17 mouse cellular contexts compared by ENCODE assay signal in the genomic region with DNA sequence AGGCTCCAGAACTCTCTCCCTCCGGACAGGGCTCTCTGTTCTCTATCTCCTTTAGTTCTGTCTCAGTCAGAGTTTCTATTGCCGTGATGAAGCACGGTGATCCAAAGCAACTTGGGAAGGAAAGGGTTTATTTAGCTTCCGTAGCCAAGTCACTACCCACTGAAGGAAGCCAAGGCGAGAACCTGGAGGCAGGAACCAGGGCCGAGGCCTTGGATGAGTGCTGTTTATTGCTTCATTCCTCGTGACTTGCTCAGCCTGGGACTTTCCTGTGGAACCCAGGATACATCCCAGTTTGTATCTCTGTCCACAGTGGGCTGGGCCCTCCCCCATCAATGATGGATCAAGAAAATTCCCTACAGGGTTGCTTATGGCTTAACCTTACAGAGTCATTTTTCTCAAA. TPM values are rescaled to one million over a fixed set of nuclear protein-coding genes. Genes with fewer than 3 reads are reported as not detected.
"Had no signal": no experiment of that assay in that cellular context is flagged by ENCODE, and none has a peak within 500 bp of the region (broad histone marks: within the 10 kb centered on the region; RNA-seq: fewer than 3 reads in every experiment).

No protein-coding gene starts in this region.

- H3K4me2 ChIP-seq: liver, embryonic 13.5 days; lung, embryonic 15.5 days; midbrain, embryonic 12.5 days; neural tube, embryonic 13.5 days; stomach, embryonic 15.5 days had no signal

- H3K4me3 ChIP-seq: liver, embryonic 13.5 days; lung, embryonic 15.5 days; midbrain, embryonic 12.5 days; neural tube, embryonic 13.5 days; stomach, embryonic 15.5 days had no signal

- DNase-seq: kidney, postnatal 14 days; left cerebral cortex, postnatal 4 days; liver; liver, embryonic 13.5 days; liver, postnatal 0 days; retina, postnatal 1 day; right cerebral cortex, postnatal 4 days; spleen, adult 18-20 months; thymus, postnatal 4 days had no signal

- ATAC-seq: liver, postnatal 0 days; midbrain, embryonic 16.5 days had no signal

- H3K4me1 ChIP-seq: liver, embryonic 13.5 days had no signal

- H3K9ac ChIP-seq: liver, embryonic 13.5 days; liver, postnatal 0 days; lung, embryonic 15.5 days; midbrain, embryonic 12.5 days; neural tube, embryonic 13.5 days; stomach, embryonic 15.5 days had no signal

- H3K27ac ChIP-seq: liver, embryonic 13.5 days; lung, embryonic 15.5 days; midbrain, embryonic 12.5 days; neural tube, embryonic 13.5 days; stomach, embryonic 15.5 days had no signal

- H3K9me3 ChIP-seq: liver, embryonic 13.5 days; lung, embryonic 15.5 days; midbrain, embryonic 12.5 days; neural tube, embryonic 13.5 days; stomach, embryonic 15.5 days had no signal

- H3K36me3 ChIP-seq: liver, embryonic 13.5 days; lung, embryonic 15.5 days; midbrain, embryonic 12.5 days; neural tube, embryonic 13.5 days; stomach, embryonic 15.5 days had no signal

RNA-seq across cellular contexts. Expression of a gene that starts 1.3 kb away (rescaled TPM):
- total RNA-seq: left cerebral cortex, postnatal 4 days; megakaryocyte-erythroid progenitor cell, adult 5-6 weeks had no signal
- polyA plus RNA-seq: liver, embryonic 13.5 days; liver, postnatal 0 days; midbrain, embryonic 12.5 days; neural tube, embryonic 13.5 days had no signal

RNA-seq across cellular contexts. Expression of a gene that starts 24.2 kb away (rescaled TPM):
- total RNA-seq: left cerebral cortex, postnatal 10 days; megakaryocyte-erythroid progenitor cell, adult 5-6 weeks had no signal
- polyA plus RNA-seq: kidney, embryonic 14.5 days; liver, embryonic 13.5 days; liver, postnatal 0 days; lung, embryonic 15.5 days; neural tube, embryonic 13.5 days; stomach, embryonic 15.5 days had no signal

RNA-seq across cellular contexts. Expression of a gene that starts 29.4 kb away (rescaled TPM):
- total RNA-seq: megakaryocyte-erythroid progenitor cell, adult 5-6 weeks had no signal
